In genomic region chr10:53335974-53336373, GRCm38 (mm10) we compare ENCODE assay signal across 17 mouse cellular contexts. TPM values are rescaled to one million over a fixed set of nuclear protein-coding genes. Genes with fewer than 3 reads are reported as not detected.
DNase-seq lines count a peak whose midpoint lies in the region; ATAC-seq and TF ChIP-seq lines count a peak whose summit lies in the region.
"Had no signal": no experiment of that assay in that cellular context is flagged by ENCODE, and none has a peak within 500 bp of the region (broad histone marks: within the 10 kb centered on the region; RNA-seq: fewer than 3 reads in every experiment).

No protein-coding gene starts in this region.

- peaks cover 8% of the 10 kb centered on the region; the same call in 1 of the 2 replicates for H3K4me1 ChIP-seq in intestine, embryonic 14.5 days (replicated peaks; ENCODE audit: control insufficient read depth, insufficient read depth, low read length)
- H3K4me1 ChIP-seq in intestine, postnatal 0 days (replicated peaks; ENCODE audit: control insufficient read depth, insufficient read depth, low read length): no peaks in the 10 kb centered on the region
- H3K4me1 ChIP-seq in stomach, embryonic 14.5 days (ENCODE audit: control insufficient read depth, insufficient read depth, low read length): peaks cover 5% of the 10 kb centered on the region; the same call in 1 of the 2 replicates
- no peaks in the 10 kb centered on the region for H3K4me1 ChIP-seq in hindbrain, embryonic 14.5 days (replicated peaks; ENCODE audit: control insufficient read depth, insufficient read depth, low read length)
- H3K4me1 ChIP-seq: embryonic facial prominence, embryonic 15.5 days had no signal

- ATAC-seq in intestine, embryonic 14.5 days (replicated peaks; ENCODE audit: low FRiP score, low TSS enrichment, low read depth): no peak
- ATAC-seq in intestine, postnatal 0 days: no peak
- peak; percentile 82 for ATAC-seq in erythroid progenitor cell, adult 5-6 weeks (replicated peaks; ENCODE audit: low FRiP score, poor library complexity, severe bottlenecking)
- 0 out of 2 replicates have a peak, but pooled peaks have one; percentile 49 for ATAC-seq in stomach, embryonic 14.5 days (ENCODE audit: insufficient number of reproducible peaks, insufficient read depth, low FRiP score, low read depth)
- ATAC-seq in hindbrain, embryonic 14.5 days (ENCODE audit: low FRiP score): no peak
- ATAC-seq in granulocyte monocyte progenitor cell, adult 5-6 weeks (replicated peaks; ENCODE audit: poor library complexity, severe bottlenecking): no peak

- WGBS in intestine, embryonic 14.5 days: 69% methylated on average over 3 of the region's 3 CpGs
- 81% methylated on average over 3 of the region's 3 CpGs for WGBS in intestine, postnatal 0 days
- 59% methylated on average over 3 of the region's 3 CpGs for WGBS in stomach, embryonic 14.5 days
- 93% methylated on average over 3 of the region's 3 CpGs for WGBS in hindbrain, embryonic 14.5 days

- no peaks in the 10 kb centered on the region for H3K36me3 ChIP-seq in intestine, embryonic 14.5 days (ENCODE audit: control insufficient read depth, insufficient read depth, low read length)
- H3K36me3 ChIP-seq in intestine, postnatal 0 days (ENCODE audit: control insufficient read depth, insufficient read depth): no peaks in the 10 kb centered on the region
- no peaks in the 10 kb centered on the region for H3K36me3 ChIP-seq in stomach, embryonic 14.5 days (ENCODE audit: control insufficient read depth, insufficient read depth, low read length)
- H3K36me3 ChIP-seq in hindbrain, embryonic 14.5 days (replicated peaks; ENCODE audit: control insufficient read depth, insufficient read depth): no peaks in the 10 kb centered on the region
- H3K36me3 ChIP-seq: embryonic facial prominence, embryonic 15.5 days had no signal

- TF ChIP-seq CTCF in gastrocnemius, adult 2 months (IDR thresholded peaks at IDR 0.05): no peak
- TF ChIP-seq CTCF in intestine, postnatal 0 days (IDR thresholded peaks at IDR 0.05; ENCODE audit: low read depth): no peak

- DNase-seq in gastrocnemius, adult 2 months: no peak
- DNase-seq in gastrocnemius, postnatal 14 days: no peak
- no peak for DNase-seq in intestine, embryonic 14.5 days (ENCODE audit: low spot score)
- no peak for DNase-seq in hindbrain, embryonic 14.5 days (ENCODE audit: low spot score)
- DNase-seq: adrenal gland, postnatal 10 days; B cell, adult 2 months; cerebellum, adult 11 months; gastrocnemius, postnatal 36 days; layer of hippocampus, adult 9-11 months; thymus, adult 18-20 months had no signal

- no peaks in the 10 kb centered on the region for H3K9me3 ChIP-seq in intestine, embryonic 14.5 days (ENCODE audit: control insufficient read depth, low read length)
- H3K9me3 ChIP-seq in intestine, postnatal 0 days (ENCODE audit: control insufficient read depth): no peaks in the 10 kb centered on the region
- H3K9me3 ChIP-seq in stomach, embryonic 14.5 days (ENCODE audit: control insufficient read depth, low read depth, low read length): no peaks in the 10 kb centered on the region
- H3K9me3 ChIP-seq in hindbrain, embryonic 14.5 days (ENCODE audit: control insufficient read depth, low read length): no peaks in the 10 kb centered on the region
- H3K9me3 ChIP-seq: embryonic facial prominence, embryonic 15.5 days; megakaryocyte, embryonic 14.5 days had no signal

- no peak overlapping the region for H3K9ac ChIP-seq in intestine, embryonic 14.5 days (ENCODE audit: low read length)
- H3K9ac ChIP-seq in intestine, postnatal 0 days (ENCODE audit: low read depth, low read length): no peak overlapping the region
- H3K9ac ChIP-seq in stomach, embryonic 14.5 days (replicated peaks; ENCODE audit: low read depth, low read length): no peak overlapping the region
- no peak overlapping the region for H3K9ac ChIP-seq in hindbrain, embryonic 14.5 days
- H3K9ac ChIP-seq: embryonic facial prominence, embryonic 15.5 days had no signal

- intact Hi-C loops in gastrocnemius, adult 2 months (cut with DNase I): no loop called here
- intact Hi-C loops in gastrocnemius, postnatal 14 days (cut with DNase I; ENCODE audit: low total_unique reads): no loop called here

- H3K27me3 ChIP-seq in intestine, embryonic 14.5 days (replicated peaks; ENCODE audit: control insufficient read depth, insufficient read depth, low read length): no peaks in the 10 kb centered on the region
- H3K27me3 ChIP-seq in intestine, postnatal 0 days (replicated peaks; ENCODE audit: control insufficient read depth, insufficient read depth, low read length): no peaks in the 10 kb centered on the region
- H3K27me3 ChIP-seq in stomach, embryonic 14.5 days (ENCODE audit: control insufficient read depth, insufficient read depth, low read length): no peaks in the 10 kb centered on the region
- H3K27me3 ChIP-seq in hindbrain, embryonic 14.5 days (ENCODE audit: control insufficient read depth, insufficient read depth, low read length): no peaks in the 10 kb centered on the region
- H3K27me3 ChIP-seq: embryonic facial prominence, embryonic 15.5 days; megakaryocyte, embryonic 14.5 days had no signal

- H3K4me2 ChIP-seq in intestine, embryonic 14.5 days (ENCODE audit: low read length): no peak overlapping the region
- no peak overlapping the region for H3K4me2 ChIP-seq in intestine, postnatal 0 days (replicated peaks; ENCODE audit: low read depth)
- H3K4me2 ChIP-seq in stomach, embryonic 14.5 days (replicated peaks; ENCODE audit: low read depth, low read length): no peak overlapping the region
- no peak overlapping the region for H3K4me2 ChIP-seq in hindbrain, embryonic 14.5 days (replicated peaks)
- H3K4me2 ChIP-seq: embryonic facial prominence, embryonic 15.5 days had no signal

- no peak overlapping the region for H3K4me3 ChIP-seq in gastrocnemius, adult 2 months
- H3K4me3 ChIP-seq in intestine, embryonic 14.5 days (ENCODE audit: low read depth, low read length): no peak overlapping the region
- H3K4me3 ChIP-seq in intestine, postnatal 0 days (ENCODE audit: low read depth, low read length): no peak overlapping the region
- no peak overlapping the region for H3K4me3 ChIP-seq in stomach, embryonic 14.5 days (ENCODE audit: low read depth, low read length)
- H3K4me3 ChIP-seq in hindbrain, embryonic 14.5 days (replicated peaks; ENCODE audit: low read length): no peak overlapping the region
- H3K4me3 ChIP-seq: embryonic facial prominence, embryonic 15.5 days had no signal

- peak overlapping the region; percentile 3; the same call in 1 of the 2 replicates for H3K27ac ChIP-seq in gastrocnemius, adult 2 months
- peak overlapping the region; percentile 75 for H3K27ac ChIP-seq in intestine, embryonic 14.5 days (ENCODE audit: low read depth)
- H3K27ac ChIP-seq in intestine, postnatal 0 days (ENCODE audit: low read depth, low read length): no peak overlapping the region
- no peak overlapping the region for H3K27ac ChIP-seq in stomach, embryonic 14.5 days (ENCODE audit: low read length)
- H3K27ac ChIP-seq in hindbrain, embryonic 14.5 days: no peak overlapping the region
- H3K27ac ChIP-seq: embryonic facial prominence, embryonic 15.5 days had no signal

RNA-seq across cellular contexts. Expression of gene Pln, which starts 1.5 kb away (rescaled TPM):
- total RNA-seq in gastrocnemius, adult 2 months (2021): 10 to 100 TPM in 1 of 2 experiments, 1 to 10 TPM in 1; 7.6 to 25.9 TPM
- total RNA-seq in gastrocnemius, postnatal 14 days (2021): 1 to 10 TPM; 1.6 TPM
- polyA plus RNA-seq in intestine, embryonic 14.5 days (2014; fragmentation: Nextera tagmentation; extraction: Ambion mirVana): 2.7 and 3.4 TPM in 2 replicates
- 6.4 and 10.8 TPM in 2 replicates for polyA plus RNA-seq in intestine, postnatal 0 days (2015; fragmentation: Nextera tagmentation; extraction: Ambion mirVana)
- total RNA-seq in erythroid progenitor cell, adult 5-6 weeks (2015; ENCODE audit: low replicate concordance): 7.1 TPM in 1 of 2 replicates, not detected in the other
- 2.4 TPM in 1 of 2 replicates, not detected in the other for total RNA-seq in erythroid progenitor cell, adult 5-6 weeks (2017; ENCODE audit: low replicate concordance)
- polyA plus RNA-seq in stomach, embryonic 14.5 days (2014; fragmentation: Nextera tagmentation; extraction: Ambion mirVana): 7.1 and 7.5 TPM in 2 replicates
- polyA plus RNA-seq in hindbrain, embryonic 14.5 days (2014; fragmentation: Nextera tagmentation; extraction: Ambion mirVana): 0.80 and 1.5 TPM in 2 replicates
- not detected in 2 replicates for total RNA-seq in granulocyte monocyte progenitor cell, adult 5-6 weeks (2014; fragmentation: Nextera tagmentation)
- 0.98 TPM in 1 of 2 replicates, not detected in the other for total RNA-seq in granulocyte monocyte progenitor cell, adult 5-6 weeks (2017)
- total RNA-seq: neutrophil, adult 5-6 weeks had no signal

RNA-seq across cellular contexts. Expression of gene Cep85l, which starts 43.8 kb away (rescaled TPM):
- 10 to 100 TPM; 45.6 to 62.4 TPM for total RNA-seq in gastrocnemius, adult 2 months (2021)
- total RNA-seq in gastrocnemius, postnatal 14 days (2021): 10 to 100 TPM; 28.0 to 68.5 TPM
- 6.1 and 7.0 TPM in 2 replicates for polyA plus RNA-seq in intestine, embryonic 14.5 days (2014; fragmentation: Nextera tagmentation; extraction: Ambion mirVana)
- polyA plus RNA-seq in intestine, postnatal 0 days (2015; fragmentation: Nextera tagmentation; extraction: Ambion mirVana): 1.5 and 1.9 TPM in 2 replicates
- 3.8 and 7.6 TPM in 2 replicates for total RNA-seq in erythroid progenitor cell, adult 5-6 weeks (2015; ENCODE audit: low replicate concordance)
- 4.9 and 10.9 TPM in 2 replicates for total RNA-seq in erythroid progenitor cell, adult 5-6 weeks (2017; ENCODE audit: low replicate concordance)
- 13.7 and 14.1 TPM in 2 replicates for polyA plus RNA-seq in stomach, embryonic 14.5 days (2014; fragmentation: Nextera tagmentation; extraction: Ambion mirVana)
- 6.0 and 7.8 TPM in 2 replicates for polyA plus RNA-seq in hindbrain, embryonic 14.5 days (2014; fragmentation: Nextera tagmentation; extraction: Ambion mirVana)
- 34.6 and 35.7 TPM in 2 replicates for total RNA-seq in granulocyte monocyte progenitor cell, adult 5-6 weeks (2014; fragmentation: Nextera tagmentation)
- total RNA-seq in granulocyte monocyte progenitor cell, adult 5-6 weeks (2017): 39.8 and 44.6 TPM in 2 replicates

Comparison
In these comparisons a context has a peak if more than half of its experiments do, and no peak if none do; other contexts are left out.
1. H3K27ac ChIP-seq: peak in gastrocnemius, adult 2 months (single experiment) and intestine, embryonic 14.5 days (single experiment); none in intestine, postnatal 0 days (single experiment), stomach, embryonic 14.5 days (single experiment) and hindbrain, embryonic 14.5 days (single experiment).
2. ATAC-seq: peak in erythroid progenitor cell, adult 5-6 weeks (single experiment) and stomach, embryonic 14.5 days (single experiment); none in intestine, embryonic 14.5 days (single experiment), intestine, postnatal 0 days (single experiment), hindbrain, embryonic 14.5 days (single experiment) and granulocyte monocyte progenitor cell, adult 5-6 weeks (single experiment).